Mouse (Mus musculus): ENCODE data around the gene Hist2h3c1.
"Not testable (repeated sequence)": the region's sequence is repeated elsewhere in the genome, so short reads cannot be mapped to it uniquely, and the experiment has no call there.

Hist2h3c1 gene

GRCm38 (mm10) chr3:96235836-96236235, 10.6 kb upstream of the Hist2h3c1 start:
- no peak for DNase-seq (ENCODE audit: low spot score in 2 of 2)

DNA sequence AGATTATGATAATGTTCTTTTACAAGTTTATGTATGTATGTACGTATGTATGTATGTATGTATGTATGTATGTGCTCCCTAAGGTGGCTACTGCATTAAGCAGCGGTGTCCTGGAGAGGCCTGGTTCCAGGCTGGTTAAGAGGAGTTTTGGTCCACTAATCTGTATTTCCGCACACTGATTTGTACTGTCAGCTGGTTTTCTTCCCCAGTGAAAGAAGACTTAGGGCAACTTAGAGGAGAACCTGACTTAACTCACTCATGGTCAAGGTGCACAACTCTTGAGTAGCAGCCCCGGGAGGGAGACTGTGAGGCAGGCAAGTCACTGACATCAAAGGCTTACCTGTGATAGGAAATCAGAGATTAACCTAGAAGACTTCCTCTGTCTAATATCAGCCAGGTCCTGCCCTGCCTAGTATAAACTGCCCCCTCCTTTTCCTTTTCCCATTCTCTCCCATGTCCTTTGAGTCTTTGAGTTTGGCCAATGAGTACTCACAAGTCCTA, 9.6 kb upstream of the Hist2h3c1 start:
- DNase-seq (ENCODE audit: low spot score in 2 of 2): no peak

DNA sequence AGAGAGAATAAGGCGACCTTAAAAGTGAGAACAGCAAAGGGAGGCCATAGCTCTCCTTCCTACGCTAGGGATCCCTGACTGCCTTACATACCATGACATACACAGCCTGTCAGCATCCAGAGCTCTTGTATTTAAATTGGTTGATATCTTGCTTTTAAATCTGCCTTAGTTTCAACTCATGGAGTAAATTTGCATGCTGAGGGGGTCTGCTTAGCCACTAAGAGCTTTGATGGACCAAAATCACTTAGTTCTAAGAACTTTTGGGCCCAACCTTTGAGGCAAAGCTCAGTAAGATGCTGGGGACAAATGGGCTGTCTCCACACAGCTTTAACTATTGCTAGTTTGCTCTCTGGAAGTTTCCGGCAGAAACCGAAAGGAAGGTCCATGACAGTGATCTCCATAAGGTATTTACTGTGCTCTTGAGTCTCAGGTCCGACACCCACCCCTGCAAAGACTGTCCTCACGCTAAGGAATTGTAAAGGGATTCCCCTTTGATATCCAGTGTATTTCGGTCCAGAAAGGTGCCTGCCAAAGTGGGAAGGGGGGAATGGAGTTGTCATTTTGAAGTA, 9.1 kb upstream of the Hist2h3c1 start:
- DNase-seq (ENCODE audit: low spot score in 2 of 2): no peak

- DNase-seq (ENCODE audit: low spot score in 2 of 2): no peak
Measured at GRCm38 (mm10) chr3:96237904-96238511, 8.5 kb upstream of the Hist2h3c1 start.

DNA sequence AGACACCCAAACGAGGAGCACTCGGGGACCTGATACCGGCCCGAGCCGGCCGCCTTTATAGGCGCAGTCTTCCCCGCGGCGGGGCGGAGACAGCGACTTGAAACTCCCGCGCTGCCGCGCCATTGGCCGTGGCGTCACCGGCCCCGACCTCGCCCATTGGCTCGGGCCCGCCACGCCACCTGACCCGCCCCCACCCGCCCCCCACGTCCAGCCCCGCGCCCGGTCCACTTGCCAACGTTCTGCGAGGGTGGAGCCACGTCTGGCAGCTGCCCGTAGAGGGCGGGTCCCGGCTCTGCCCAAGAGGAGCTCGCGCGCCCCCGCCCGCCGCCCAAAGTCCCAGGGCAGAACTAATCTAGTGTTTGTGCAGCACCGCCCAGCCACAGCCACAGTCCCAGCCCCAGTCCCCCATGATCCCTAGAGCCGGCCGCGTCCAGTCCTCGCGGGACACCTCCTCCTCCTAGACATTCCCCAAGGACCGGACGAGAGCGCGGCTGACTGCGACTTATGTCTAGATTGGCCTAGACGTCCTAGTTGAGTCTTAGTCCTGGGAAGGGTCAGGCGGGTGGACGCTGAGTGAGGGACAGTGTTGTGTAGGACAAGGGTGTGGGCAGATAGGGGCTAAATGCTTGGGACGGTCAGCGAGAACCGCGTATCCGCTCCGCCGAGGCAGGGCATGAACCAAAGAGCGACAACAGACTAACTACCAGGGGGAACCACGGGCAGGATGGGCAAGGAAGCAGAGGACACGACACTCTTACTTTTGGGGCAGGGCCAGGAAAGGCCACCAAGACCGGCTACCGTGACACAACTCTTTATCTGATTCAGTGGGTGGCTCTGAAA, 7.3 kb upstream of the Hist2h3c1 start, which contains the start of gene Hist2h3c2:
Gene Hist2h3c2, minus strand, starts transcription at position 174 of the 840 bp plus-strand sequence.
- DNase-seq (ENCODE audit: low spot score in 2 of 2): not testable (repeated sequence)

GRCm38 (mm10) chr3:96239949-96240798, 6.3 kb upstream of the Hist2h3c1 start, which contains the start of gene Hist2h2aa2:
Gene Hist2h2aa2 (minus strand): TSS chr3:96240276.
- DNase-seq (ENCODE audit: low spot score in 2 of 2): peak; percentile 93 to 97

GRCm38 (mm10) chr3:96240799-96241197, 5.7 kb upstream of the Hist2h3c1 start:
- DNase-seq (ENCODE audit: low spot score in 2 of 2): no peak

DNA sequence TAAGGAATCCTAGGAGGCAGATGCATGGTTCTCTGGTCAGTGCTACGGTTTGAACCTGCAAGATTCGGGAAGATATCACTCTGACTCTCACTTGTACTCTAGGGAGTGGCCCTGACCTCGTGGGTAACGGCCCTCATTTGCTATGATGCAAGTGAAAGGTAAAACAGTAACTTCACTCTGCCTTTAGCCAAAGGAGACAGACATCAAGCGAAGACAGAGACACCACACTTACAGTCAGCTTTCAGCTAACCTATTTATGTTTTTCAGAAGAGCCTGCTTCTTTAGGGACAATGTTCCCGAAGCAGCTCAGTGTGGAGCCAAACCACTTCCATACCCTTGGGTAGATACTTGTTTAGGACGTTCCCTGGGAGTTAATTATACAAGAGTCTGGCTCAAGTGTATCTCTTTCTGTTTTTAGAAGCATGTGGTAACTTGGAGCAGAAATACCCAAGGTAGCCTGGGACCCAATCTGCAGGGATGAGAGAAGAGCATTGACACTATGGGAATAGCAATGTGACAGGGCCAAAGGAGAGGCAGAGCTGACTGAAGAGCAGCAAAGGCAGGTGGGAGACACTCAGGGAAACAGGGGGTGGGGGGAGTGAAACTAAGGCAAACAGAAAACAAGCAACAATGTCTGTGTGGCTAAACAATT, 2.4 kb upstream of the Hist2h3c1 start:
- DNase-seq (ENCODE audit: low spot score in 2 of 2): no peak

DNA sequence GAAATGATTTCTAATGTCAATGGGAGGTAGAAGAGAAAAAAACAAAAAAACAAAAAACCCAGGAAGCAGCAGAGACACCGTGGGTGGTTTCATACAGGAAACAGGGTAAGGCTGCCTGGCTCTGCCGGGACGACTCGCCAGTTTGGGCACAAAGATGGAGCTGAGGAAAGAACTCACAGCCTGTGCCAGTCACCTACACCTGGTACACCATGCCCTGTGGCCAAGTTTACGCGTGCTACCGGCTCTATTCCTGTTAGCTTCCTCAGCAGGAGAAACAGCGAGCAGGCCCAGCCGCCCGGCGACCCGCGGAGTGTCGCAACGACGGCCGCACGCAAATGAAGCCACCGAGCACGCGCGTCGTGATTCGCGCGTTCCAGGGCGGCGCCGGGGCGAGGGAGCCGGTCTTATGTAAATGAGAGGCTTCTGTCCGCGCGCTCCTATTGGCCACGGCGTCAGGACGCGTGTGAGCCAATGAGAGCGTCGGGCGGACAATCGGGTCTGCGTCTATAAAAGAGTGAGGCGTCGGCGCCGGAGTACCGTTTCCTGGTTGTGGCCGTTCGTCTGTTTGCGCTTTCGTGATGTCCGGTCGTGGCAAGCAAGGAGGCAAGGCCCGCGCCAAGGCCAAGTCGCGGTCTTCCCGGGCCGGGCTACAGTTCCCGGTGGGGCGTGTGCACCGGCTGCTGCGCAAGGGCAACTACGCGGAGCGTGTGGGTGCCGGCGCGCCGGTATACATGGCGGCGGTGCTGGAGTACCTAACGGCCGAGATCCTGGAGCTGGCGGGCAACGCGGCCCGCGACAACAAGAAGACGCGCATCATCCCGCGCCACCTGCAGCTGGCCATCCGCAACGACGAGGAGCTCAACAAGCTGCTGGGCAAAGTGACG, 1.2 kb upstream of the Hist2h3c1 start, which contains the start of gene Hist2h2aa1:
Gene Hist2h2aa1, plus strand, starts transcription at position 495 of the 884 bp plus-strand sequence.
- peak; percentile 83 to 86 for DNase-seq (ENCODE audit: low spot score in 2 of 2)

- not testable (repeated sequence) for DNase-seq (ENCODE audit: low spot score in 2 of 2)
Measured at GRCm38 (mm10) chr3:96246018-96246417, 467 bp upstream of the Hist2h3c1 start.

DNA sequence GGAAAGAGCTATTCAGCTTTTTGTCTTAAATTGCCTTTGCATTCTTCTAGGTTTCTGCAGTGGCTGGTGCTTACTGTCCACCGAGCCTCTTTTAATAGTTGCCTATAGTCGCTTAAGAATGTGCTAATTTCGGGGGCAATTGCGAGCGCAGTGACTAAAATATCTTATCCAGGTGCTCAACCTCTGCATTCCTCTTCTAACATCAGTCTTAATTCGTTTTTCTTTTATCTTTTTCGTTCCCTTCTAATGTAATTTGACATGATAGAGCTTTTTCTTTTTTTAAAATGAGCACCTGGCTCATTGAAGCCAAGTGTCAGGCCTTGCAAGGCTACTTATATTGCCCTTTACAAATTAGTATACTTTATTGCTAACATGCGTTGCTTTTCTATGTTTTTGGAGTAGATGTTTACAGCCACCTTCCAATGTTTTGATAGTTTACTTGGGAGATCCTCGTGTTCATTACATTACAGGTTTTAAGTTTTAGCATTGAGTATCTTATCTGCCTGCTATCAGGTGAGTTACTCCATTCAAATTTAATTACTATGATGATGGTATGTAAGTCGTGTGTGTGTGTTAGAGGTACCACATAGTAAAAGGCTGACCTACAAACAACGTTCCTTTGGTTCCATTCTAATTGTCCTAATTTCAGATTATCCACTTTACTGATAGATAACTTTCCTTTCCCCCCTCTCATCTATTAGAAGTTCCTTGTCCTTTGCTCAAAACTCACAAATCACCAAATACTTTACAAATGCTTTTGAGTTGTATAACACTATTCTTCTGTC, 1.1 kb downstream of the Hist2h3c1 start:
- no peak for DNase-seq (ENCODE audit: low spot score in 2 of 2)

DNA sequence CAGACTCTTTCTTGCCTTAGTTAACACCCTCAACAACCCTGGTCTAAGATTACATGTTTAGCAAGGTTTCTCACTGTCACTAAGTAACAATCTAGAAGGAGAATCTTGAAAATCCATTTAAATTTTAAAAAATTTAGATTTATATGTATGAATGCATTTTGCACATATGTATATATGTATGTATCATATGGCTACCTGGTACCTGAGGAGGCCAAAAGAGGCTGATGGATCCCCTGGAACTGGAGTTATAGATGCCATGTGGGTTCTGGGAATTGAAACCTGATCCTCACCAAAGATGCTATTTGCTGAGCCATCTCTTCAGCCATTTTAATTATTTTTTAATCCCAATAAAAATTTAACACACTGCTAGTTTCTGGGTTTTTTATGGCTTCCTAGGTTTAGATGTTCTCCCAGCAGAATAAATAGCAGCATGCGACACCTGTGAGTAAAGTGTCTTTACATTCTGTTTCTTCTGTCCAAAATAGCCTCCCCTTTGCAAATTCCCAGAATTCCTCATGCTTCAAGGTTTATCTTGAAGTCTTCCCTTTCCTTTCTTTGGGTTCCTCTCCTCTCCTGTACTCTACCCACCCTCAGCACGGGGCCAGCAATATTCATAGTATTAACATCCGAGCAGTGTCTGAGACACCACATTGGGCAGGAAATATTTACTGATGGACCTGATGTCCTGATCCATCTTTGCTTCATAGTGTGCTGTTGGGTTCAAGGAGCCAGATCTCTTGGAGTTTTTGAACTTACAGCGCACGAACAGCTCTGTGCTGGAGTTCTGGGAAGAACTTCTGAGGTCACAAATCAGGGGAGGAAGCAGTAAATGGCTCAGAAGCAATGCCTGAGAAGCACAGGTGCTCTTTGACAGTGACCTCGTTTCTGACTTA, 1.9 kb downstream of the Hist2h3c1 start:
- no peak for DNase-seq (ENCODE audit: low spot score in 2 of 2)

- DNase-seq (ENCODE audit: low spot score in 2 of 2): no peak
Measured at GRCm38 (mm10) chr3:96249034-96249345, 2.5 kb downstream of the Hist2h3c1 start.

DNA sequence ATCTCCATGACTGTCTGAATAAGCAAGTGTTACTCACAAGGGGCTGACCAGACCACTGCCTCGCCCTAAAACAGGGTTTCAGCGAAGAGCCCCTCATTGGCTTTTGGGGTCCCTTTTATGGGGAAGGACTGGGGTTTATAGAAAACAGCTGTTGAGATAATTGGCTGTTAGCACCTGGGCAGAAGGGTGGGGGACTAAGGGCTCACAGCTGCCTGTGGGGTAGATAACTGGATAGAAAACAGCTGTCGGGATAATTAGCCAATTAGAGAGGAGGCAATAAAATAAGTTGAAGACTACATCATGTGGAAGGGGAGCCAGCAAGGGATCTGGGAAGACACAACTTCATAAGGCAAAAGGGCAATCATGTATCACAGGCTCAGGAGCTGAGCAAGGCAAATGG, 4.4 kb downstream of the Hist2h3c1 start:
- no peak for DNase-seq (ENCODE audit: low spot score in 2 of 2)

DNA sequence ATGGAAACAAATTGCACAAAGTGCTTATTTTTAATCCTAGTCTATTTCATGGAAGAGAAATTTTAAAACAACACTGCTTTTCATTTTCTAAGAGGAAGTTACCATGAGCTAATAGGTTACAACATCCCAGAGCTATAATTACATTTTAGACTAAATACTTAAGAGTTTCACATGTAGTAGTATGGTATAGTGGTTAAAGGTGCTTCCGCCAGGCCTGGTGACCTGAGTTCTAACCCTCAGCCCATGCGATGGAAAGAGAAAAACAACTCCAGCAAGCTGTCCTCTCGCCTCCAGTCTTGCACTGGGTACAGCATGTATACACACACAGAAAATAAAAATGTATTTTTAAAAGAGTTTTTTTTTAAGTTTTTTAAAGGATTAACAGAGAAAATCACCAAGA, 5.3 kb downstream of the Hist2h3c1 start:
- DNase-seq (ENCODE audit: low spot score in 2 of 2): no peak

DNA sequence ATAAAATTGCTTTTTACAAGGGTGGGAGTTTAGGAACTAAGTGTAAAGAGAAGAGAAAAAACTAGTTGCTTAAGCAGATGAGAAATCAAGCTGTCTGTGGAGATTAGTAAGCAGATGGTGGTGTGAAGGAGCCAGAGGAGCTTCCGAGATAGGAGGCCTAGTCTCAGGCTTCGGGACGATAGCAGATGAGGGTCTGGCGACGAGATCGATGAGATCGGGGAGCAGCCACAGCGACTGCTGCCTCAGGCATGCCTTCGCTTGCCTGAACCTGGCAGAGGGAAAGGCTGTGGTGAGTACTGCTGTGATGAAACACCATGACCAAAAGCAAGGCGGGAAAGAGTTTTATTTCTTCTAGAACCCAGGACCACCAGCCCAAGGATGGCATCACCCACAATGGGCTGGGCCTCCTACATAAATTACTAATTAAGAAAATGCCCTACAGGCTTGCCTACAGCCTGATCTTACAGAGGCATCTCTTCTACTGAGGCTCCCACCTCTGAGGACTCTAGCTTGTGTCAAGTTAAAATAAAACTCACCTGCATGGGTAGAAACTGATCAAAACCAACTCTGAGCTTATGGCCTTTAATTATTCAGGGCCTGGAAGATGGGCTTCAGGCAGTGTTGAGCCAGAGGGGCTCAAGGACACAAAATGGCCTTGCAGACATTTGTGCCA, 8.3 kb downstream of the Hist2h3c1 start:
- no peak for DNase-seq (ENCODE audit: low spot score in 2 of 2)

DNA sequence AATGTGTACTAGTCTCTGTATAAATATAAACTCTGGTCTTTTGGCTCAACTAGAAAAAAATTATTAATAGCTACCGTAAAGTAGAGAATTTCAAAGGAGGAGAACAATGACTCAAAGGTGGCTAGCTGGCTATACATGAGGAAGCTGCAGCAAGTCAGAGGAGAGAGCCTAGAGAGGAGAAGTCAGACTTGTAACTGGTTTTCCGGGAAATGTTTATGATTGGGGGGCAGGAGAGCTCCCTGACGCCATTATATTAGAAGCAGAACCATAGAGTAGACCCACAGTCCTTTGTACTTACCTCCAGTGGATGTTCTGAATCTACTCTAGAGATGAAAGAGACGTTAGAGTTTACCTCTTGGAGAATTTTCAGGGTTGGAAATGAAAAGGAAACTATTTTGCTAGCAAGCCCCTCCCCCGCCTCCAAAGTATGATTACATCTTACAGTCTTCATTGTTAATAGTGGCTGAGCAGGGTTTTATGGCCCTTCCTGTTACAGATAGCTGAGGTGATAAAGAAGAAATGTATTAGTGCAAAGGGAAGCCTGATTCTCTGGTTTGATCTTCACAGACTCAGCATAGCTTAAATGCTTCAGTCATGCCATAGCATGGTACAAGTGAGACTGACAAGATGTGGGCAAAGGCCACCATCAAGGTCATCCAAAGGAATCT, 9.6 kb downstream of the Hist2h3c1 start:
- DNase-seq (ENCODE audit: low spot score in 2 of 2): no peak

Data from frontal cortex, postnatal 14 days (tissue).